Mouse (Mus musculus): ENCODE data around the gene Speer4c. TPM values are rescaled to one million over a fixed set of nuclear protein-coding genes. Genes with fewer than 3 reads are reported as not detected.
"Not testable (repeated sequence)": the region's sequence is repeated elsewhere in the genome, so short reads cannot be mapped to it uniquely, and the experiment has no call there.

Speer4c gene
- polyA plus RNA-seq, 1 experiment from 2014 or later: not detected

GRCm38 (mm10) chr5:15678907-15679306 is 35.2 kb downstream of the Speer4c start:
- H3K4me1 ChIP-seq; H3K4me2 ChIP-seq; H3K36me3 ChIP-seq (replicated peaks); H3K4me3 ChIP-seq (replicated peaks); ATAC-seq (ENCODE audit: low FRiP score); H3K27me3 ChIP-seq; H3K27ac ChIP-seq; H3K9ac ChIP-seq: not testable (repeated sequence)
- H3K9me3 ChIP-seq: peaks cover 21% of the 10 kb centered on the region
- 74% methylated on average over 2 of the region's 2 CpGs for WGBS

GRCm38 (mm10) chr5:15677750-15678149 is 36.3 kb downstream of the Speer4c start:
- H3K9ac ChIP-seq; H3K4me3 ChIP-seq (replicated peaks); H3K27me3 ChIP-seq; H3K4me2 ChIP-seq; H3K36me3 ChIP-seq (replicated peaks); H3K27ac ChIP-seq; H3K4me1 ChIP-seq: not testable (repeated sequence)
- peaks cover 19% of the 10 kb centered on the region for H3K9me3 ChIP-seq
- WGBS: 84% methylated on average over 4 of the region's 4 CpGs
- peak; percentile 80 for ATAC-seq (ENCODE audit: low FRiP score)

GRCm38 (mm10) chr5:15674429-15675244 is 39.4 kb downstream of the Speer4c start:
- not testable (repeated sequence) for H3K4me1 ChIP-seq; H3K4me2 ChIP-seq; H3K9ac ChIP-seq; H3K36me3 ChIP-seq (replicated peaks); H3K27ac ChIP-seq; H3K4me3 ChIP-seq (replicated peaks); H3K27me3 ChIP-seq
- peaks cover 16% of the 10 kb centered on the region for H3K9me3 ChIP-seq
- ATAC-seq (ENCODE audit: low FRiP score): peak; percentile 73
- WGBS: 91% methylated on average over 5 of the region's 8 CpGs

- not testable (repeated sequence) for H3K4me1 ChIP-seq; H3K36me3 ChIP-seq (replicated peaks); H3K27ac ChIP-seq; H3K27me3 ChIP-seq; H3K4me3 ChIP-seq (replicated peaks); H3K4me2 ChIP-seq; H3K9ac ChIP-seq
- H3K9me3 ChIP-seq: peaks cover 13% of the 10 kb centered on the region
- peak; percentile 61; the same call in 1 of the 2 replicates for ATAC-seq (ENCODE audit: low FRiP score)
- WGBS: 79% methylated on average over 2 of the region's 2 CpGs
These were observed 40.1 kb downstream of the Speer4c start for GRCm38 (mm10) chr5:15673989-15674388.

GRCm38 (mm10) chr5:15670789-15671188 is 43.3 kb downstream of the Speer4c start:
- H3K4me1 ChIP-seq; H3K27me3 ChIP-seq; H3K27ac ChIP-seq; H3K9me3 ChIP-seq; H3K4me2 ChIP-seq; H3K4me3 ChIP-seq (replicated peaks); H3K36me3 ChIP-seq (replicated peaks); H3K9ac ChIP-seq: not testable (repeated sequence)
- ATAC-seq (ENCODE audit: low FRiP score): 0 out of 2 replicates have a peak, but pooled peaks have one; percentile 44
- 92% methylated on average over 16 of the region's 18 CpGs for WGBS

GRCm38 (mm10) chr5:15663847-15664246 is 50.2 kb downstream of the Speer4c start:
- not testable (repeated sequence) for H3K27me3 ChIP-seq; H3K4me2 ChIP-seq; H3K9ac ChIP-seq; ATAC-seq (ENCODE audit: low FRiP score); H3K4me3 ChIP-seq (replicated peaks); H3K27ac ChIP-seq; H3K9me3 ChIP-seq; H3K4me1 ChIP-seq; H3K36me3 ChIP-seq (replicated peaks)
- 78% methylated on average over 7 of the region's 7 CpGs for WGBS

Other genes starting within 250 kb of the Speer4c start
- gene Gm21149, start 237.7 kb downstream of the Speer4c start, polyA plus RNA-seq (2016; fragmentation: Nextera tagmentation; extraction: Ambion mirVana): not detected in 2 replicates
- not detected in 2 replicates for gene Gm21190, start 185.0 kb downstream of the Speer4c start, polyA plus RNA-seq (2016; fragmentation: Nextera tagmentation; extraction: Ambion mirVana)
- not detected in 2 replicates for gene Gm21083, start 136.9 kb downstream of the Speer4c start, polyA plus RNA-seq (2016; fragmentation: Nextera tagmentation; extraction: Ambion mirVana)
- gene Speer4d, start 95.2 kb downstream of the Speer4c start, polyA plus RNA-seq (2016; fragmentation: Nextera tagmentation; extraction: Ambion mirVana): not detected in 2 replicates
- not detected in 2 replicates for gene 4930572O03Rik, start 57.2 kb downstream of the Speer4c start, polyA plus RNA-seq (2016; fragmentation: Nextera tagmentation; extraction: Ambion mirVana)
- 30.3 and 36.7 TPM in 2 replicates for gene Cacna2d1, start 220.4 kb upstream of the Speer4c start, polyA plus RNA-seq (2016; fragmentation: Nextera tagmentation; extraction: Ambion mirVana)